Mouse (Mus musculus) mouse embryonic stem cell (cell line): ENCODE results near the gene Lamc1.

Experiments
- in situ Hi-C, 2 experiments: fragments of 300-500 bp; cut with MboI; formaldehyde crosslinking; loops; 1 replicate in 1 of 2; 3 replicates in 1 of 2; pipeline ENCODE4 v1.14.3; 2019 to 2020; ENCODE audit warnings: low sequenced_read_pairs in 2 of 2, low pct_unique_long_range_greater_than_20kb in 1 of 2, mixed read lengths in 1 of 2; ENCODE audit not compliant: unreplicated experiment in 1 of 2

Gene Lamc1

DNA sequence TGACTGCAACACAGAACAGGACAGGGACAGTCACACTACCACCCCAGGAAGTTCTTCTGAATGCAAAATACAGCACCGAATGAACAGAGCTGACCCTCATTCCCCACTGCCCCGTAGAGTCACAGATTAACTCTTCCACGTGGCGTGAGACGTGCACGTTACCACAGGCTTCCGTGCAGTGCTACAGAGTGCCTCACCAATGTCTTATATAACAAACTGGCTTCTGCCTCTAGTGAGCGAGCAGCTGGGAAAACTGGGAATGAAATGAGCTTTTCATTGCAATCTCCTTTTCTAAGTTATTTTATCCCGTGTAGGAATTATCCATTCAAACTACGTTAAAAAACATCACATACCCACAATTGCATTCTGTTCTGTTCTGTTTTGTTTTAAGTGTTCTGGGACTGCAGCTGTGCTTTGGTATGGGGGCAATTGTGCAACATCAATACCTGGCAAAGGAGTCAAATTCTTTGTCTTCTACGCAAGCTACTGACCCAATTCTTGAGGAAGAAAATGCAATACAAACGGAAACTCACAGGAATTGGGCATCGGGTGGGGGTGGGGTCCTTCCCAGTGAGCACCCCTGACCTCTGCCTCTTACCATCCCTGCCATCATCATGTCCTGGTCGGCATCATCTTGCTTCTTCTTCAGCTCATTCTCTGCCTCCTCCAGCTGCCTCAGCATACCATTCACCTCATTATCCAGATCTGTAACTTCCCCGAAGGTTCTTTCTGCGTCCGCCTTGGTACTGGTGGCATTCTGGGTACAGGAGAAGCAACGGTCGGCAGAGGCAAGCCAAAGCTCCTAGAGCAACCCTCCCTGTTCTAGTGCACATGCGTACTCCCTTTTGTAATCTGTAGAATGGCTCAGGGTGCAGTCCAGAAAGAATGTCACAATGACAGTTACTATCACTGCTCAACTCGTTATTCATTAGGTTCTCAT is 106.5 kb downstream of the Lamc1 start:
- in situ Hi-C loops = no loop called here

GRCm38 (mm10) chr1:153224331-153224730 is 108.3 kb downstream of the Lamc1 start:
- in situ Hi-C loops = no loop called here

- in situ Hi-C loops = no loop called here
Observed at GRCm38 (mm10) chr1:153219376-153219775, 113.2 kb downstream of the Lamc1 start.

- in situ Hi-C loops = no loop called here
Observed at GRCm38 (mm10) chr1:153216516-153216915, 116.1 kb downstream of the Lamc1 start.

GRCm38 (mm10) chr1:153215676-153216075 is 116.9 kb downstream of the Lamc1 start:
- in situ Hi-C loops = no loop called here

DNA sequence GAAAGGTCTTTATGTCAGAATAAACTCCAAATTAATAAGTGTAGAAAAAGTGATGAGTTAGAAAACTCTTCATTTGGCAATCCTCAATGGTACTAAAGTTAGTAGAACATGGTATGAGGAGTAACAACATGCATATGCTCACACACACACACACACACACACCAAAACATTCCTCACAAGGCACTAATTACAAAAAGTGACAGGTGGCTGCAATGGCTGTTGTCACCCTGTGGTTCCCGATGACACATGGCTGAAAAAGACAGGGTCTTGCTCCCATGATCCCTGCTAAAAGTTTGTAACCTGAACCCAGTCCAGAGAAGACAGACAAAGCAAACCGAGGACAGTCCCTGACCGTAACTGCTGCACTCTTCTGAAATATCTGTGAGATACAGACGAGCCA is 121.6 kb downstream of the Lamc1 start:
- in situ Hi-C loops = no loop called here

DNA sequence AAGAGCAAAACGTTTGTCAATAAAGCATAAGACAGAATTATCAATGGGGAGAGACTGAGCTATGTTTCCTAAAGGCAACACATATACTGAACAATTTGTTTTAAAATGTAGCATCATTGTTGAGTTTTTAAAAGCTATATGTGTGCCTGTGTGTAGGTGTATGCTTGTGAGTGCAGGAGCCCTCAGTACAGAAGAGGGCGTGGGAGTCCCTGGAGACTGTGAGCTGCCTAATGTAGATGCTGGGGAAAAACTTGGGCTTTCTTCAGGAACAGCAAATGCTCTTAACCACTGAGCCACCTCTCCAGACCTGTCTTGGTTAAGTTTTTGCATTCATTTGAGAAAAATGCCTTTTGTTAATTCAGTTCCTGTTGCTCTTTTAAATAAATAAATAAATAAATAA is 122.4 kb downstream of the Lamc1 start:
- in situ Hi-C loops = no loop called here

DNA sequence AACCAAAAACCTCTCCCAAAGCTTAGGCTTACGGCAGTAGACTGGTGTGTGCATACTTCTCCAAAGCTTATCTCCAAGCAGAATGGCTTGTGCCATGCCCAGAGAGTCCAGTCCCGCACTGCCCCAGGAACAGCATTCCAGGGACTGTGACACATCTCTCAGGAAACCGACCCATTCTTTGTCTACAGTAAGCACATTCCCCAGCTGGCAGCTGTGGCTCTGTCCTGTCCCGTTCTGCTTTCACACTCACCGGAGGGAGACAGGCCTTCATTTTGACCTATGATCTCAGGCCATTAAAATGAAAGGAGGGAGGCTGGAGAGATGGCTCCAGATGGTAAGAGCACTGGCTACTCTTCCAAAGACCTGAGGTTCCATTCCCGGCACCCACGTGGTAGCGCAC is 130.4 kb downstream of the Lamc1 start:
- in situ Hi-C loops = no loop called here

GRCm38 (mm10) chr1:153201448-153201847 is 131.1 kb downstream of the Lamc1 start:
- in situ Hi-C loops = no loop called here

DNA sequence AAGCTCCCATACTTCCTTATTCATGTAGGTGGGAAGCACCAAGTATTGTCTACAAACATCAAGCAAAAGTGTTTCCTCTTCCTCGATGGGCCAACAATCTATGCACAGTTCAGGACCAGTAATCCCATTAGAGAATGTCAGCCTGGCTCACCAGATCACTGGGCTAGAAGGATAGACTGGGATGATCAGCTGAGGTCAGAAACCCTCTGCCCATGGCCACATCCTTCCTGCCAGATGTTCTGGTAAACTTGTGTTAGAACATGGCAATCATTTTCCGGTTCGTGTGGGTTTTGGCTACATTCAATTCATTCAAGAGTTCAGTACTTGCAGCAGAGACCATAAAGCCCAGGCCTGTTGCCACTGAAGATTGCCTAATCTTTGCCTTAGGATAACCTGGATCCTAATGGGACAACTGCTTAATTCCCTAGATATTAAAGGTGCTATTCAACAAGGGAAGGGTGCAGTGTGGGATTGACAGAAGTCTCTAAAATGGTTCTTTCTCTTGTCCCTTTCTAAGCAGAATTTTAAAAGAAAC is 135.2 kb downstream of the Lamc1 start:
- in situ Hi-C loops = no loop called here

- in situ Hi-C loops = no loop called here
Observed at GRCm38 (mm10) chr1:153192945-153193344, 139.6 kb downstream of the Lamc1 start.

GRCm38 (mm10) chr1:153192379-153192778 is 140.2 kb downstream of the Lamc1 start:
- in situ Hi-C loops = no loop called here

GRCm38 (mm10) chr1:153191943-153192329 is 140.7 kb downstream of the Lamc1 start:
- in situ Hi-C loops = no loop called here

- in situ Hi-C loops = no loop called here
Observed at GRCm38 (mm10) chr1:153191237-153191942, 141.2 kb downstream of the Lamc1 start.

- in situ Hi-C loops = no loop called here
Observed at GRCm38 (mm10) chr1:153188081-153188480, 144.5 kb downstream of the Lamc1 start.

- in situ Hi-C loops = no loop called here
Observed at GRCm38 (mm10) chr1:153185828-153186803, 146.5 kb downstream of the Lamc1 start, which contains the start of gene Lamc2. Gene Lamc2 (minus strand): TSS chr1:153186447.

DNA sequence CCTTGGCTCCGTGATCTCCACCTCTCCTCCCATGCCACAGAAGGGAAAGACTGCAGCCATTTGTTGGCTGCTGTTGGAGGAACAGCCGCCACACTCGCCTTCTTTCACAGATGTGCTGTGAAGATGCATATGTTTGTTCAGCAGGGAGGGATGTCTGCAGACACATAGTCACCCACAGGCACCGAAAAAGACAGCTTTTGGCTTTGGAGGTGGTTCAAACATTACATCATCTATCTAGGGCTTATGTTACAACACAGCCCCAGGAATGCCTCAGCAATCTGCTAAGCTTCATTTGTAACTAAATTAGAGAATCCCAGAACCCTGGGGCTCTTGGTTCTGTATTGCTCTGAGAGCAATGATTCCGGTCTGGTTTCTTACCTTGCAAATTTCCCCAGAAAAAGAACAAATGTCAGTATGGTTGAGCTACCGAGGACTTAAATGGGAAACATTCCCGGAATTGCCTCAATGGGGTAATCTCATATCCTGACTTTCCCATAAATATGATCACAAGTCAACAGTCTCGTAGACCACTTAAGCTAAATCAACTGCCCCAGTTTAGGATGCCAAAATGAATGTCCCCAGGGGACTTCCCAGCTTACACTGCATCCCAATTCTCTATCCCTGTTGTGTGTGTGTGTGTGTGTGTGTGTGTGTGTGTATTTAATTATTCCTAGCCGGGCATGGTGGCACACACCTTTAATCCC is 151.8 kb downstream of the Lamc1 start:
- in situ Hi-C loops = no loop called here

GRCm38 (mm10) chr1:153180160-153180559 is 152.4 kb downstream of the Lamc1 start:
- in situ Hi-C loops = no loop called here
